Mouse (Mus musculus): Measurements from ENCODE around the gene Itga8.

Itga8 gene

DNA sequence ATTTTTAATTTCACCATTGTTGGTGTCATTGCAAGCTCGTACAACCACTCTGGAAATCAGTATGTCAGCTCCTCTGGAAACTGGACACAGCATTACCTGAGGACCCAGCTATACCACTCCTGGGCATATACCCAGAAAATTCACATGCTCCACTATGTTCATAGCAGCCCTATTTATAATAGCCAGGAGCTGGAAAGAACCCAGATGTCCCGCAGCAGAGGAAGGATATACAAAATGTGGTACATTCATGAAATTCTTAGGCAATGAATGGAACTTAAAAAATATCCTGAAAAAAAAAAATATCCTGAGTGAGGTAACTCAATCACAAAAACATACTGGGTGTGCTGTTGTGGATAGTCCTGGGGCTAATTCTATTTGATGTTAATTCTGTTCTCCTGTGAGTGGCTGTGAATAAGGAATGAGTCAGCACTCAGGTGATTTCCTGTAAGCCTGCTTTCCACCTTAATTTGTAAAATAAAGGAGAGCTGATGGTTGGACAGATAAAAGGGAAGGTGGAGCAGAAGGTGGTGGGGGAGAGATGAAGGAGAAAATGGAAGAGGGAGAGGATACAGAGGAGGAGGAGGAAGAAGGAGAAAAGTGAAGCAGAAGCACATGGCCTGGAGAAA, 224.3 kb downstream of the Itga8 start:
- DNase-seq, result no peak

DNA sequence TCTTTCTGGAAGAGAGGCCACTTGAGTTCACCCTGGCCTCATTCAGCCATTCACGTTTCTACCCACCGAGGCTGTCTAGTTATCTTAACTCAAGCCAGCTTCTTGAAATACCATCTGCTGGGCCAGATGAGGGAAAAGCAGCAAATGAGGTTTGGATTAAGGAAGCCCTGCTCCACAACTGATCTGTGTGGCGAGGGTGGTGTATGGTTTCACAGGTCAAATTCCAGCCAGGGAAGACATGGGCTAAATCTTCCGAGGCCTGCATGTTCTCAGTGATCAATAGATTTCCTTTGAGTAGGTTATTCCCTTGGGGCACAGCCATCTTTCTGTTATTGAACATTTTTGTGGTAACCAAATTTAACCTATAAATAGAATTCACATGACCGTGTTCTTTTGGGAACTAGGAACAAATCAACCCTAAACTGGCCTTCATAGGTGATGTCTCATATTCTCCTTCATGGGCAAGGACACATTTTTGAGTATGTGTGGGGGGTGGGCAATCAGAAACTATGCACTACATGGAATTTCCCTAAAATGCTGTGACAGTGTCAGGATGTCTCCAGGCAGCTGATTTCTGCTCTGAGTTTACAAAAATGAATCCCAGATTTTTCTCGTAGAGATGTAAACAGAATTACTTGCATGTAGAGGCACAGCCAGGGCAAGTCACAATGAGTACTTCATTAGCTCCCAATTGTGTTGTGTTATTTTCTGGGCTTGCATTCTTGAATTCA, 235.9 kb downstream of the Itga8 start:
- DNase-seq, result no peak

DNA sequence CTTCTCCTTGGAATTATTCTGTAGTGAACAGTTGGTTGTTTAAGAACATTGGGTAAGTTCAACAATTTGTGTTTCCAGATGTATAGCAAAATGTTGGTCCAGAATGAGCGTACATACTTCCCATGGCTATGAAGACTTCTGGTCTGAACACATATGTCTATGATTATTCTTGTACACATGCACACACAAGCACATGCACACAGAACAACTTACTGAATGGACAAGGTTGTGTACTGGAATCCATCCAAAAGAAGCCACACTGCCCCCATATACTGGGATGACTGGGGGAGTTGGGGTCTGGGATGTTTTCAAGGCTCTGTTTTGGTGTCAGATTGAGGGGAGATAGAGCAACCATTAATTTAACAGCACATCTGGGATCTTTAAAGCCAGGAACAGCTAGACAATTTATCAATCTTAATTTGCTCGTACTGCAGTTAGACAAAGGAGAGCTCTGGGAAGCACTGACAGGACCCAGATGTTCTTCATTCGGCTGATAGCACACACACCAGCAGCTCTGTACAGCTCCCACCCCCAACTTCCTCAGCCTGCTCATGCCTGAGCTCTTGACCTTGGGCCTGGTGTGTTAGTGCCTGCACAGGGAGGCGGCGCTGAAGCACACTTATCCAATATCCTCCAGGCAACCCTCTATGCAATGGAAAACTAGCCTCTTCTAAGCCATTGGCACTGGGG, 241.5 kb downstream of the Itga8 start:
- DNase-seq, result peak; percentile 4
